Mouse (Mus musculus): ENCODE results near the gene Ankar. TPM values are rescaled to one million over a fixed set of nuclear protein-coding genes. Genes with fewer than 3 reads are reported as not detected.

Gene Ankar
- polyA plus RNA-seq, 2 experiments: not detected

DNA sequence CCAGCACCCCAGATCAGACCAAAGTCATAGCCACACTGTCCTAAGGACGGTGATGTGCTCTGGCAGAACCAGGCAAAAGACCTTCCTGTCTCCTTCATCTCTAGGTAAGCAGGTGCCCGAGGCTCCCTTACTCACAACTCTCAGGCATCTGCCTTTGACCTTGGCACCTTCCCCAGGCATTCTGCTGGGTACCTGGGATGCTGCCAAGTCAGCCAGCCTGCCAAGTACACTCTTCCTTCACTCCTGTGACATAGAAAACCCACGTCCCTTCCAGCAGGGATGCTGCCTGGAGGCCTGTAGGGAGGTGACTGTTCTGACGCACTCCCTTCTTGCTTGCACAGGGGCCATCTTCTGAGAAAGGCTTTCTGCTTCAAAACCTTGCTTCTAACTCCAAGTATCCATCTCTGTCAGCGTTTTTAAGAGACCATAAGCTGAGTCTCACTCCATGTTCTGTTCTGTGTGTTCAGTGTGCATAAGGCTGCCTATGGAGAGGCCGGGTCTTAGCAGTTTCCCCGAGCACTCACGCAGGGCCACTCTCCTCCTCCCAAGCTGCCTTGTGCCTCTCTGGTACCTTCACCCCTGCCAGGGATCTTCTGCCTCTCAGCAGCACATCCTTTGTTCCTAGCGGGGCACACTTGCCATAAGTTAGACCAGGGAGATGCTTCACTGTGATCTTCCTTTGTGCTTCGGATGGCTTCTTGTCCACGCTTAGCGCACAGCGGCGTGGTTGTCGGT lies 38.7 kb upstream of the Ankar start:
- no peak overlapping the region for H3K27ac ChIP-seq
- ATAC-seq (ENCODE audit: insufficient read depth) (no peak), DNase-seq (ENCODE audit: low read depth in 3 of 3, low spot score in 3 of 3) (no peak)
- no peak overlapping the region for H3K4me2 ChIP-seq (ENCODE audit: low read depth)
- H3K36me3 ChIP-seq (replicated peaks; ENCODE audit: control insufficient read depth, insufficient read depth, low read depth): no peaks in the 10 kb centered on the region
- no peak overlapping the region for H3K4me3 ChIP-seq (ENCODE audit: insufficient read depth in 1 of 2, low read depth in 2 of 2, low read length in 2 of 2)
- 72% methylated on average over 15 of the region's 15 CpGs for WGBS (ENCODE audit: insufficient replicate concordance)
- no peaks in the 10 kb centered on the region for H3K9me3 ChIP-seq (ENCODE audit: control insufficient read depth, low read length)
- H3K4me1 ChIP-seq (replicated peaks; ENCODE audit: control insufficient read depth in 2 of 2, insufficient read depth in 2 of 2, low read length in 1 of 2): no peaks in the 10 kb centered on the region
- no peak overlapping the region for H3K9ac ChIP-seq (replicated peaks)
- H3K27me3 ChIP-seq (ENCODE audit: control insufficient read depth, insufficient read depth, low read length): no peaks in the 10 kb centered on the region
- TF ChIP-seq CTCF (IDR thresholded peaks at IDR 0.05; ENCODE audit: low read depth): no peak
- TF ChIP-seq EP300 (IDR thresholded peaks at IDR 0.05; ENCODE audit: low read depth): no peak

DNA sequence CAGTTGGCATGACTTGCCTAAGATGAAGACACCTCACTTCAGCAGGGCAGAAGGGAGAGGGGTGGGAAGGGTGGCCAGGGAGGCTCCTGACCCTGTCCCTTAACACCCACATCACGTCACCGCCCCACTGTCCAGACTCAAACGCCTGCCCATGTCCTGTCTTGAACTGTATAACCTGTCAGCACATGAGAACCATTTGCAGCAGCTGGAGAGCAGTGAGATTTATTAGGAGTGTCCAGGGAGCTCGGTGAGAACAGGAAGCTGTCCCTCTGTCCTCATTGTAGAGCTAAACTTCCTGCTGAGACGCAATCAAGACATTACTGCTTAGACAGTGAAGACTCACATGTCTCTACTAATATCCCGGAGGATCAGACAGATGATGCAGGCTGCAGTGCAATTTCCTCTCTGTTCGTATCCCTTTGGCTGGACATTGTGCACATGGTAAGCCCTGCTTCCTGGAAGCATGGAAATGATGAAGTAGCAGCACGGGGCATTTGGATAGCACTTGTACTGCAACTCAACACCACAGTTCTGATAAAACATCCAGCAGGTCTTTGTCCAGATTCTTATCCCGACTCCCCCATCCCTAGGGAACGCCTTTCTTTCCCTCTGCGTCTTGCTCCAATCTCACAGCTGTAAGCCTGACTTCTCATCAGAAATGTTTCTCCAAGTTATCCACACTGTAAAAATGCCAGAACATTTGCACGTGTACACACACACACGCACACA lies 36.2 kb upstream of the Ankar start:
- Histone ChIP-seq H3K9ac (replicated peaks) (no peak overlapping the region), H3K4me2 (ENCODE audit: low read depth) (no peak overlapping the region), H3K9me3 (ENCODE audit: control insufficient read depth, low read length) (no peaks in the 10 kb centered on the region), H3K4me3 (ENCODE audit: insufficient read depth in 1 of 2, low read depth in 2 of 2, low read length in 2 of 2) (no peak overlapping the region), H3K27ac (no peak overlapping the region), H3K27me3 (ENCODE audit: control insufficient read depth, insufficient read depth, low read length) (no peaks in the 10 kb centered on the region), H3K36me3 (replicated peaks; ENCODE audit: control insufficient read depth, insufficient read depth, low read depth) (no peaks in the 10 kb centered on the region), H3K4me1 (replicated peaks; ENCODE audit: control insufficient read depth in 2 of 2, insufficient read depth in 2 of 2, low read length in 1 of 2) (no peaks in the 10 kb centered on the region)
- TF ChIP-seq EP300 (IDR thresholded peaks at IDR 0.05; ENCODE audit: low read depth): no peak
- no peak for TF ChIP-seq CTCF (IDR thresholded peaks at IDR 0.05; ENCODE audit: low read depth)
- 36% methylated on average over 13 of the region's 13 CpGs for WGBS (ENCODE audit: insufficient replicate concordance)
- DNase-seq (ENCODE audit: low read depth in 3 of 3, low spot score in 3 of 3) (no peak), ATAC-seq (ENCODE audit: insufficient read depth) (no peak)

DNA sequence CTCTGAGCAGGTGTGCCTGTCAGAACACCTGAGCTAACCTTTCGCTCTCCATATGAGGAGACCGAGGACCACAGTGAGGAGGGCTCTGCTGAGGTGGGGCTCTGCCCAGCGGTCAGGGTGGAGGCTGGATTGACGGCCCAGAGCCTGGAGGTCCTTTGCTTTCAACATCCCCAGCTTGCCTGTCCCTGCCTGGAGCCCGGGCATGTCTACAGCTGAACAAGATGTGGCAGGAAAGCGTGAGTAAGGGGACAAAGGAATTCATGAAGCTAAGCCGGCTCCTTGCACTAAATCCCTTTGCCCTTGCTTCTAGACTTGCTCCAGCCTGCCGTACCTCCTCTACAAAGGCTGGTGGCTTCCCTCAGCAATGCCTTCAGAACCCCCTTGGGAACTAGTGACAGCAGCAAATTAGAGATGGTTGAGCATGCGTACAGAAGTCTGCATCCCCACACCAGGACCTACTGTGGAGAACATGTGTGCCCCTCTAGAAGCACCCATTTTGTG lies 32.9 kb upstream of the Ankar start:
- 74% methylated on average over 9 of the region's 9 CpGs for WGBS (ENCODE audit: insufficient replicate concordance)
- H3K4me3 ChIP-seq (ENCODE audit: insufficient read depth in 1 of 2, low read depth in 2 of 2, low read length in 2 of 2): no peak overlapping the region

DNA sequence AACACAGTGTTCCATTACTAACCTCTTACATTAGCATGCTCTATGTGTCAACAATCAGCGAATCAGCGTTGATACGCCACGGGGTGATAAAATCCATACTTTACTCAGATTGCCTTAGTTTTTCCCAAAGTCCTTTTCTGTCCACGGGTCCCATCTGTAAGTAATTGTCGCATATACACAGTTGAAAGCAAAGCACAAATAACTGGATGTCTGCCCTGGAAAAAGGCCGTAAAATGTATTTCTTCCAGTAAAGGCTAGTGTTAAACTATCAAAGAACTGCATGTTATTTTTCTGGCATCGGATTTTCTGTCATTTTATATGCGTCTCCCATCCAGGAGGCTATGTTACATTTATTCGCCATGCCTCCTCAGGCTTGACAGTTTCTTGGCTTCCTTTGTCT lies 29.7 kb upstream of the Ankar start:
- Histone ChIP-seq H3K9me3 (ENCODE audit: control insufficient read depth, low read length) (no peaks in the 10 kb centered on the region), H3K36me3 (replicated peaks; ENCODE audit: control insufficient read depth, insufficient read depth, low read depth) (no peaks in the 10 kb centered on the region), H3K9ac (replicated peaks) (no peak overlapping the region), H3K4me3 (ENCODE audit: insufficient read depth in 1 of 2, low read depth in 2 of 2, low read length in 2 of 2) (no peak overlapping the region), H3K27ac (no peak overlapping the region), H3K27me3 (ENCODE audit: control insufficient read depth, insufficient read depth, low read length) (no peaks in the 10 kb centered on the region), H3K4me1 (replicated peaks; ENCODE audit: control insufficient read depth in 2 of 2, insufficient read depth in 2 of 2, low read length in 1 of 2) (no peaks in the 10 kb centered on the region), H3K4me2 (ENCODE audit: low read depth) (no peak overlapping the region)
- ATAC-seq (ENCODE audit: insufficient read depth) (no peak), DNase-seq (ENCODE audit: low read depth in 3 of 3, low spot score in 3 of 3) (no peak)
- TF ChIP-seq CTCF (IDR thresholded peaks at IDR 0.05; ENCODE audit: low read depth) (no peak), EP300 (IDR thresholded peaks at IDR 0.05; ENCODE audit: low read depth) (no peak)
- 72% methylated on average over 10 of the region's 10 CpGs for WGBS (ENCODE audit: insufficient replicate concordance)

More for the DNA sequence above, 32.9 kb upstream of the Ankar start:
- TF ChIP-seq EP300 (IDR thresholded peaks at IDR 0.05; ENCODE audit: low read depth): no peak
- TF ChIP-seq CTCF (IDR thresholded peaks at IDR 0.05; ENCODE audit: low read depth): no peak
- no peaks in the 10 kb centered on the region for H3K27me3 ChIP-seq (ENCODE audit: control insufficient read depth, insufficient read depth, low read length)
- no peaks in the 10 kb centered on the region for H3K9me3 ChIP-seq (ENCODE audit: control insufficient read depth, low read length)
- H3K27ac ChIP-seq: no peak overlapping the region
- H3K4me1 ChIP-seq (replicated peaks; ENCODE audit: control insufficient read depth in 2 of 2, insufficient read depth in 2 of 2, low read length in 1 of 2): no peaks in the 10 kb centered on the region
- no peak overlapping the region for H3K9ac ChIP-seq (replicated peaks)
- H3K4me2 ChIP-seq (ENCODE audit: low read depth): no peak overlapping the region
- H3K36me3 ChIP-seq (replicated peaks; ENCODE audit: control insufficient read depth, insufficient read depth, low read depth): no peaks in the 10 kb centered on the region
- no peak for ATAC-seq (ENCODE audit: insufficient read depth)
- no peak for DNase-seq (ENCODE audit: low read depth in 3 of 3, low spot score in 3 of 3)

DNA sequence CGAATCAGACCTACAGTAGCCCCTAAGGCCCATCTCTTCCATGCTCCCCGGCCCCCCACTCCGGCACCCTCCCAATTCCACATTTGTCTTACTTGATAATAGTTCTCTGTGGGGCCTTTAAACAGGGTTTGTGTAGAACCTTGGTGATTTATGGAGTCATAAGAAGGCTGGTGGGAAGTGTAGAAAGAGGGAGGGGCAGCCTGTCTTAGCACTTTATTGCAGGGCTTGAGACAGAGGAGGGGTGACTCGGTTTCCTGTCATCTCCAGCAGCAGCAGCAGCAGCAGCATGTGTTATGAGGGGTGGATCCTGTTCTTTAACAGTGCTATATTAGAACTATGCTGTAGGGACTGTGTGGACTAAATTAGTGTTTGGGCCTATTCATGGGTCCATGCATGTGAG lies 28.4 kb upstream of the Ankar start:
- Histone ChIP-seq H3K27me3 (ENCODE audit: control insufficient read depth, insufficient read depth, low read length) (no peaks in the 10 kb centered on the region), H3K9ac (replicated peaks) (no peak overlapping the region), H3K4me3 (ENCODE audit: insufficient read depth in 1 of 2, low read depth in 2 of 2, low read length in 2 of 2) (no peak overlapping the region), H3K36me3 (replicated peaks; ENCODE audit: control insufficient read depth, insufficient read depth, low read depth) (no peaks in the 10 kb centered on the region), H3K4me1 (replicated peaks; ENCODE audit: control insufficient read depth in 2 of 2, insufficient read depth in 2 of 2, low read length in 1 of 2) (no peaks in the 10 kb centered on the region), H3K9me3 (ENCODE audit: control insufficient read depth, low read length) (no peaks in the 10 kb centered on the region), H3K27ac (no peak overlapping the region), H3K4me2 (ENCODE audit: low read depth) (no peak overlapping the region)
- WGBS (ENCODE audit: insufficient replicate concordance): 70% methylated on average over 4 of the region's 4 CpGs
- DNase-seq (ENCODE audit: low read depth in 3 of 3, low spot score in 3 of 3) (no peak), ATAC-seq (ENCODE audit: insufficient read depth) (no peak)
- TF ChIP-seq EP300 (IDR thresholded peaks at IDR 0.05; ENCODE audit: low read depth): no peak
- TF ChIP-seq CTCF (IDR thresholded peaks at IDR 0.05; ENCODE audit: low read depth): no peak

All from liver, embryonic 14.5 days (tissue).